Mouse (Mus musculus) megakaryocyte, embryonic 14.5 days (primary cell): ENCODE measurements around the gene Nphp3. TPM values are rescaled to one million over a fixed set of nuclear protein-coding genes. Genes with fewer than 3 reads are reported as not detected.

Experiments used
- H3K27me3 ChIP-seq: replicated peaks from 2 replicates; pipeline ENCODE3; 2012; ENCODE audit warnings: inconsistent platforms
- H3K36me3 ChIP-seq: replicated peaks from 2 replicates; pipeline ENCODE3; 2012; ENCODE audit warnings: low read length, inconsistent platforms, mixed read lengths
- H3K4me1 ChIP-seq: 2 replicates; pipeline ENCODE4 v1.6.1; 2012; ENCODE audit warnings: inconsistent platforms
- H3K4me3 ChIP-seq: replicated peaks from 2 replicates; pipeline ENCODE3; 2012; ENCODE audit warnings: moderate library complexity, mild to moderate bottlenecking, inconsistent platforms
- H3K9me3 ChIP-seq: 2 replicates; pipeline ENCODE4 v1.6.1; 2012; ENCODE audit warnings: inconsistent platforms
- FLI1 ChIP-seq: IDR thresholded peaks from 2 replicates; pipeline ENCODE4 v1.6.1; 2012; ENCODE audit warnings: low read length, inconsistent platforms, mixed read lengths
- GATA1 ChIP-seq: IDR thresholded peaks from 3 replicates; pipeline ENCODE4 v1.6.1; 2012; ENCODE audit warnings: mixed read lengths, low read length, inconsistent platforms, borderline replicate concordance
- polyA plus RNA-seq: library from polyadenylated mRNA; stranded (reverse); fragments of >175 nt; gene quantifications from 2 replicates; pipeline ENCODE4 v1.2.3, GENCODE M21; 2012; ENCODE audit warnings: low replicate concordance; ENCODE audit not compliant: insufficient read depth

Gene Nphp3
- polyA plus RNA-seq, 1 experiment = 0.25 TPM

GRCm38 (mm10) chr9:104034718-104035117, 32.4 kb downstream of the Nphp3 start:
- Histone ChIP-seq H3K36me3 (peaks cover 12% of the 10 kb centered on the region), H3K27me3 (no peaks in the 10 kb centered on the region), H3K9me3 (no peaks in the 10 kb centered on the region), H3K4me3 (no peak overlapping the region), H3K4me1 (peaks cover 11% of the 10 kb centered on the region)
- TF ChIP-seq FLI1 (no peak), GATA1 (no peak)

GRCm38 (mm10) chr9:104035261-104036015, 33.1 kb downstream of the Nphp3 start:
- Histone ChIP-seq H3K4me1 (peaks cover 14% of the 10 kb centered on the region), H3K9me3 (no peaks in the 10 kb centered on the region), H3K27me3 (no peaks in the 10 kb centered on the region), H3K4me3 (peak overlapping the region; percentile 33), H3K36me3 (peaks cover 10% of the 10 kb centered on the region)
- TF ChIP-seq GATA1 (no peak), FLI1 (no peak)

GRCm38 (mm10) chr9:104038266-104038665, 35.9 kb downstream of the Nphp3 start:
- H3K4me1 ChIP-seq = peaks cover 18% of the 10 kb centered on the region
- H3K9me3 ChIP-seq = no peaks in the 10 kb centered on the region
- no peak overlapping the region for H3K4me3 ChIP-seq
- no peaks in the 10 kb centered on the region for H3K27me3 ChIP-seq
- no peak for TF ChIP-seq GATA1
- TF ChIP-seq FLI1 = no peak
- peaks cover 12% of the 10 kb centered on the region for H3K36me3 ChIP-seq

GRCm38 (mm10) chr9:104039031-104039695, 36.8 kb downstream of the Nphp3 start:
- peaks cover 12% of the 10 kb centered on the region for H3K36me3 ChIP-seq
- H3K9me3 ChIP-seq = no peaks in the 10 kb centered on the region
- peaks cover 18% of the 10 kb centered on the region for H3K4me1 ChIP-seq
- H3K4me3 ChIP-seq = no peak overlapping the region
- no peak for TF ChIP-seq FLI1
- TF ChIP-seq GATA1 = no peak
- H3K27me3 ChIP-seq = no peaks in the 10 kb centered on the region

GRCm38 (mm10) chr9:104039742-104040141, 37.4 kb downstream of the Nphp3 start:
- TF ChIP-seq FLI1 (no peak), GATA1 (no peak)
- no peak overlapping the region for H3K4me3 ChIP-seq
- peaks cover 18% of the 10 kb centered on the region for H3K4me1 ChIP-seq
- H3K36me3 ChIP-seq = peaks cover 14% of the 10 kb centered on the region
- no peaks in the 10 kb centered on the region for H3K27me3 ChIP-seq
- no peaks in the 10 kb centered on the region for H3K9me3 ChIP-seq

DNA sequence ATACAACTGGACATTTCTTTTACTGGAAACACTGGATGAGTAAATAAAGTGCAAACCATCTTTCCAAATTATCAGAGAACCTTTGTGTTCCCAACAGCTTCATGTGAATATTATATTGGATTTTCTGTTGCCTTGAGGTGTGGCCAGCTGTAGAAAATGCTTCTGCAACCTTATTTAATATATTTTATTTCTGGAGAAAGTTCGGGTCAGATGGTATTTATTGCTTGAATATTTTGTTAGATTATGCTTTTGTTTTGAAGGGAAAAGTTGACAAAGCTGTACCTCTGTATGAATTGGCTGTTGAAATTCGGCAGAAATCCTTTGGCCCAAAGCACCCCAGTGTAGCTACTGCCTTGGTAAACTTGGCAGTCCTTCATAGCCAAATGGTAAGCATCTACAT, 38.0 kb downstream of the Nphp3 start, which contains the start of gene Gm28305:
Gm28305 (plus strand) TSS at position 301 of the 400 bp plus-strand sequence.
- Histone ChIP-seq H3K4me3 (no peak within 1 kb of the TSS), H3K9me3 (no peaks in the 10 kb centered on the region), H3K4me1 (peaks cover 13% of the 10 kb centered on the region), H3K36me3 (peaks cover 18% of the 10 kb centered on the region), H3K27me3 (no peaks in the 10 kb centered on the region)
- no peak for TF ChIP-seq FLI1
- no peak for TF ChIP-seq GATA1

DNA sequence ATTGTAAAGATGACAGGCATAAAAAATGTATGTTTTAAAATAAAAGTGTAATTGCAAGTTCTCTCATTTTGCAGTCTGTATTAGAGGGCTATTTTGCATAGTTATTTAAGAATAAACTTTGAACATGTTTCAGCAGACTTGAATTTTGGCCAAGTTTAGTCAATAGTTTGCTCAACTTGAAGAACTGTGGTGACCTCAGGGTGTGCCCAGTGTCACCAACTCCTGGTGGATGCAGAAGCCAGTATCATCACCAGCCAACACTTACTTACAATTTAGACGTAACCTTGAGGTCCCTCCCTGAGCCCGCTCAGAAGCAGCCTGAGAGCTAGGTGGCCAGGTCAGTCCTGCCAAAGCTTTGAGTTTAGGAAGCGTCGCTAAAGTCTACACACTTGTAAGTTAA, 41.3 kb downstream of the Nphp3 start:
- H3K4me1 ChIP-seq = peaks cover 7% of the 10 kb centered on the region; the same call in 1 of the 2 replicates
- peaks cover 35% of the 10 kb centered on the region for H3K36me3 ChIP-seq
- H3K27me3 ChIP-seq = no peaks in the 10 kb centered on the region
- no peaks in the 10 kb centered on the region for H3K9me3 ChIP-seq
- H3K4me3 ChIP-seq = no peak overlapping the region
- TF ChIP-seq GATA1 (no peak), FLI1 (no peak)

- TF ChIP-seq FLI1 = no peak
- TF ChIP-seq GATA1 = no peak
- Histone ChIP-seq H3K4me3 (no peak overlapping the region), H3K4me1 (peaks cover 8% of the 10 kb centered on the region), H3K9me3 (no peaks in the 10 kb centered on the region), H3K27me3 (no peaks in the 10 kb centered on the region), H3K36me3 (peaks cover 97% of the 10 kb centered on the region)
Measured at GRCm38 (mm10) chr9:104051028-104051427, 48.7 kb downstream of the Nphp3 start.

- Histone ChIP-seq H3K4me3 (peak within 1 kb of the TSS; percentile 100), H3K36me3 (peaks cover 33% of the 10 kb centered on the region), H3K27me3 (no peaks in the 10 kb centered on the region), H3K4me1 (peaks cover 46% of the 10 kb centered on the region), H3K9me3 (no peaks in the 10 kb centered on the region)
- TF ChIP-seq GATA1 (no peak), FLI1 (no peak; the same call in 1 of the 2 replicates)
Measured at GRCm38 (mm10) chr9:104062430-104063243, 60.3 kb downstream of the Nphp3 start, which contains the start of gene Uba5. Gene Uba5, minus strand, starts transcription at chr9:104063134.
